Mouse (Mus musculus) myocyte (in vitro differentiated cells): Measurements from ENCODE around the gene Ccdc113. TPM values are rescaled to one million over a fixed set of nuclear protein-coding genes. Genes with fewer than 3 reads are reported as not detected.

ENCODE experiments used
- H3K27me3 ChIP-seq: one replicate; pipeline ENCODE4 v1.6.1; 2011; ENCODE audit not compliant: control insufficient read depth, insufficient read depth, insufficient read length
- H3K36me3 ChIP-seq: one replicate; pipeline ENCODE4 v1.6.1; 2011; ENCODE audit not compliant: control insufficient read depth, insufficient read depth
- H3K4me2 ChIP-seq: one replicate; pipeline ENCODE4 v1.6.1; 2011; ENCODE audit warnings: low read depth, control low read depth
- H3K4me3 ChIP-seq: one replicate; pipeline ENCODE4 v1.5.1; 2011; ENCODE audit warnings: mild to moderate bottlenecking, control low read depth, moderate library complexity
- H3K79me2 ChIP-seq: one replicate; pipeline ENCODE4 v1.6.1; 2011; ENCODE audit not compliant: control insufficient read depth, insufficient read depth
- H3ac ChIP-seq: one replicate; pipeline ENCODE4 v1.6.1; 2011; ENCODE audit not compliant: control insufficient read depth, insufficient read length
- CEBPB ChIP-seq: IDR thresholded peaks from 2 replicates; pipeline ENCODE4 v1.6.1; 2011; ENCODE audit warnings: mild to moderate bottlenecking, moderate library complexity; ENCODE audit not compliant: poor library complexity, insufficient read depth, severe bottlenecking
- E2F4 ChIP-seq: IDR thresholded peaks from one replicate; pipeline ENCODE4 v1.6.1; 2011; ENCODE audit warnings: mild to moderate bottlenecking, control low read depth, moderate library complexity; ENCODE audit not compliant: insufficient read depth
- MAX ChIP-seq: IDR thresholded peaks from one replicate; pipeline ENCODE4 v1.6.1; 2011; ENCODE audit warnings: low read depth, mild to moderate bottlenecking, control low read depth
- MYOD1 ChIP-seq, 3 experiments: IDR thresholded peaks; one replicate each; pipeline ENCODE4 v1.6.1; 2011; ENCODE audit warnings: control low read depth in 2 of 3, low read depth in 2 of 3, mild to moderate bottlenecking in 2 of 3, moderate library complexity in 1 of 3; ENCODE audit not compliant: insufficient read length in 2 of 3, control insufficient read depth in 1 of 3
- MYOG ChIP-seq, 3 experiments: IDR thresholded peaks; one replicate each; pipeline ENCODE4 v1.6.1; 2011; ENCODE audit warnings: control low read depth in 2 of 3, low read depth in 2 of 3, mild to moderate bottlenecking in 2 of 3; ENCODE audit not compliant: insufficient read length in 2 of 3, control insufficient read depth in 1 of 3, insufficient read depth in 1 of 3
- POLR2A ChIP-seq: IDR thresholded peaks from one replicate; pipeline ENCODE4 v1.6.1; 2011; ENCODE audit warnings: low read depth, mild to moderate bottlenecking, control low read depth, moderate library complexity; ENCODE audit not compliant: insufficient read length
- POLR2AphosphoS2 ChIP-seq: IDR thresholded peaks from one replicate; pipeline ENCODE4 v1.6.1; 2011; ENCODE audit warnings: low read depth, control low read depth; ENCODE audit not compliant: insufficient read length
- REST ChIP-seq: IDR thresholded peaks from one replicate; pipeline ENCODE4 v1.6.1; 2011; ENCODE audit warnings: mild to moderate bottlenecking, control low read depth, moderate library complexity; ENCODE audit not compliant: insufficient read depth, insufficient read length
- SRF ChIP-seq: IDR thresholded peaks from one replicate; pipeline ENCODE4 v1.6.1; 2011; ENCODE audit warnings: low read depth; ENCODE audit not compliant: control insufficient read depth, insufficient read length
- TCF12 ChIP-seq: IDR thresholded peaks from one replicate; pipeline ENCODE4 v1.6.1; 2011; ENCODE audit warnings: mild to moderate bottlenecking, control low read depth; ENCODE audit not compliant: poor library complexity, insufficient read depth, severe bottlenecking
- TCF3 ChIP-seq: IDR thresholded peaks from one replicate; pipeline ENCODE4 v1.6.1; 2011; ENCODE audit warnings: low read depth, control low read depth; ENCODE audit not compliant: insufficient read length
- USF1 ChIP-seq: IDR thresholded peaks from one replicate; pipeline ENCODE4 v1.6.1; 2011; ENCODE audit warnings: low read depth, mild to moderate bottlenecking, control low read depth, moderate library complexity
- polyA plus RNA-seq: library from polyadenylated mRNA; unstranded; fragments of >200 nt; fragmentation: generic; extraction: Trizol; gene quantifications from one replicate; pipeline ENCODE4 v1.2.1, GENCODE M21; 2012; ENCODE audit warnings: missing spikeins

Gene Ccdc113
- polyA plus RNA-seq, 1 experiment = not detected

GRCm38 (mm10) chr8:95546986-95547385 is 13.1 kb downstream of the Ccdc113 start:
- Histone ChIP-seq H3ac (no peak overlapping the region), H3K79me2 (no peaks in the 10 kb centered on the region), H3K4me3 (no peak overlapping the region), H3K36me3 (no peaks in the 10 kb centered on the region), H3K4me2 (no peak overlapping the region), H3K27me3 (peaks cover 50% of the 10 kb centered on the region)
- TF ChIP-seq REST = no peak
- no peak for TF ChIP-seq TCF12
- no peak for TF ChIP-seq POLR2AphosphoS2
- no peak for TF ChIP-seq CEBPB
- no peak for TF ChIP-seq MAX
- no peak for TF ChIP-seq E2F4
- no peak for TF ChIP-seq POLR2A
- no peak for TF ChIP-seq MYOD1 (IDR thresholded peaks at IDR 0.05; ENCODE audit: control insufficient read depth in 1 of 3, insufficient read length in 2 of 3, low read depth in 2 of 3)
- no peak for TF ChIP-seq USF1
- TF ChIP-seq MYOG (IDR thresholded peaks at IDR 0.05; ENCODE audit: control insufficient read depth in 1 of 3, insufficient read depth in 1 of 3, insufficient read length in 2 of 3, low read depth in 2 of 3) = no peak
- TF ChIP-seq TCF3 = no peak
- TF ChIP-seq SRF = no peak

GRCm38 (mm10) chr8:95547931-95548330 is 14.0 kb downstream of the Ccdc113 start:
- Histone ChIP-seq H3K27me3 (peaks cover 52% of the 10 kb centered on the region), H3K4me2 (no peak overlapping the region), H3K36me3 (no peaks in the 10 kb centered on the region), H3ac (no peak overlapping the region), H3K4me3 (no peak overlapping the region), H3K79me2 (no peaks in the 10 kb centered on the region)
- no peak for TF ChIP-seq E2F4

GRCm38 (mm10) chr8:95549871-95550829 is 16.3 kb downstream of the Ccdc113 start:
- no peak overlapping the region for H3K4me3 ChIP-seq
- TF ChIP-seq REST (no peak), MYOD1 (IDR thresholded peaks at IDR 0.05; ENCODE audit: control insufficient read depth in 1 of 3, insufficient read length in 2 of 3, low read depth in 2 of 3) (no peak), E2F4 (no peak), MYOG (IDR thresholded peaks at IDR 0.05; ENCODE audit: control insufficient read depth in 1 of 3, insufficient read depth in 1 of 3, insufficient read length in 2 of 3, low read depth in 2 of 3) (no peak), CEBPB (no peak), TCF3 (no peak), SRF (no peak)
- no peaks in the 10 kb centered on the region for H3K79me2 ChIP-seq
- H3K4me2 ChIP-seq = no peak overlapping the region
- peaks cover 46% of the 10 kb centered on the region for H3K27me3 ChIP-seq
- no peaks in the 10 kb centered on the region for H3K36me3 ChIP-seq
- H3ac ChIP-seq = no peak overlapping the region

- no peak overlapping the region for H3K4me3 ChIP-seq
- H3K36me3 ChIP-seq = no peaks in the 10 kb centered on the region
- H3K79me2 ChIP-seq = no peaks in the 10 kb centered on the region
- H3ac ChIP-seq = no peak overlapping the region
- no peak overlapping the region for H3K4me2 ChIP-seq
- H3K27me3 ChIP-seq = peaks cover 43% of the 10 kb centered on the region
- no peak for TF ChIP-seq E2F4
- no peak for TF ChIP-seq POLR2A
- no peak for TF ChIP-seq REST
- TF ChIP-seq USF1 = no peak
- TF ChIP-seq CEBPB = no peak
- no peak for TF ChIP-seq MAX
- TF ChIP-seq SRF = no peak
- TF ChIP-seq MYOD1 (IDR thresholded peaks at IDR 0.05; ENCODE audit: control insufficient read depth in 1 of 3, insufficient read length in 2 of 3, low read depth in 2 of 3) = no peak
- TF ChIP-seq MYOG (IDR thresholded peaks at IDR 0.05; ENCODE audit: control insufficient read depth in 1 of 3, insufficient read depth in 1 of 3, insufficient read length in 2 of 3, low read depth in 2 of 3) = no peak
- no peak for TF ChIP-seq TCF12
- no peak for TF ChIP-seq POLR2AphosphoS2
- no peak for TF ChIP-seq TCF3
These were observed 17.7 kb downstream of the Ccdc113 start for GRCm38 (mm10) chr8:95551577-95551976.

GRCm38 (mm10) chr8:95555963-95556362 is 22.1 kb downstream of the Ccdc113 start:
- H3K4me2 ChIP-seq = no peak overlapping the region
- H3K27me3 ChIP-seq = peaks cover 46% of the 10 kb centered on the region
- no peak overlapping the region for H3K4me3 ChIP-seq
- no peak overlapping the region for H3ac ChIP-seq
- H3K79me2 ChIP-seq = no peaks in the 10 kb centered on the region
- no peaks in the 10 kb centered on the region for H3K36me3 ChIP-seq
- TF ChIP-seq CEBPB (no peak), POLR2AphosphoS2 (no peak), E2F4 (no peak), TCF3 (no peak), MYOG (IDR thresholded peaks at IDR 0.05; ENCODE audit: control insufficient read depth in 1 of 3, insufficient read depth in 1 of 3, insufficient read length in 2 of 3, low read depth in 2 of 3) (no peak), USF1 (no peak), REST (no peak), TCF12 (no peak), SRF (no peak), POLR2A (no peak), MAX (no peak), MYOD1 (IDR thresholded peaks at IDR 0.05; ENCODE audit: control insufficient read depth in 1 of 3, insufficient read length in 2 of 3, low read depth in 2 of 3) (no peak)
